Mouse (Mus musculus): ENCODE results near the gene Myo5c. TPM values are rescaled to one million over a fixed set of nuclear protein-coding genes. Genes with fewer than 3 reads are reported as not detected.

Gene Myo5c
- polyA plus RNA-seq, 2 experiments, result 0.41 to 0.52 TPM

DNA sequence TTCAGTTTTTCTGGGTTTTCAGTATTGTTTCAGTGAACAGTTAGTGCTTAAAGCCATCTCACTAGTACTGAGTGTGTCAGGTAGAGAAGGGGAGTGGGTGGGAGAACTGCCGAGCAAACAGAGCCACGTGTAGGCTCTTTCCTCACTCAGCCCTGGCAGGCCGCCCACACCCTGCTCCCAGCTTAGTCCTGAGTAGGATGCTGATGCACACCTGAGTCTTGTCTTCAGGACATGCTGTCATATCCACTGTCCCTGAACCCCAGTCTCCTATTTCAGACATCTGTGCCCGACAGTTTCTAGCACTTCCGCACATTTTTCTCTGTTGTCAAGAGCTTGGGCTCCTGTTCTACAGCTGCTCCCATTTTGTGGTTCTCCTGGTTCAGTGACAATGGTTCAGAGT is 11.9 kb upstream of the Myo5c start:
- H3K4me1 ChIP-seq (replicated peaks; ENCODE audit: control insufficient read depth in 2 of 2, insufficient read depth in 2 of 2, low read length in 1 of 2), result 0 out of 4 replicates have a peak, but pooled peaks cover 0 to 2% of the 10 kb centered on the region in 2 experiments
- TF ChIP-seq CTCF (IDR thresholded peaks at IDR 0.05; ENCODE audit: low read depth) (no peak), EP300 (IDR thresholded peaks at IDR 0.05; ENCODE audit: low read depth) (no peak)
- H3K9me3 ChIP-seq (ENCODE audit: control insufficient read depth, low read length), result no peaks in the 10 kb centered on the region
- ATAC-seq (ENCODE audit: insufficient read depth) (no peak), DNase-seq (ENCODE audit: low read depth in 3 of 3, low spot score in 3 of 3) (no peak)
- 60% methylated on average over 5 of the region's 5 CpGs for WGBS (ENCODE audit: insufficient replicate concordance)
- no peak overlapping the region for H3K9ac ChIP-seq (replicated peaks)
- H3K27ac ChIP-seq, result no peak overlapping the region
- H3K4me3 ChIP-seq (ENCODE audit: insufficient read depth in 1 of 2, low read depth in 2 of 2, low read length in 2 of 2), result no peak overlapping the region
- H3K36me3 ChIP-seq (replicated peaks; ENCODE audit: control insufficient read depth, insufficient read depth, low read depth), result no peaks in the 10 kb centered on the region
- no peaks in the 10 kb centered on the region for H3K27me3 ChIP-seq (ENCODE audit: control insufficient read depth, insufficient read depth, low read length)
- H3K4me2 ChIP-seq (ENCODE audit: low read depth), result no peak overlapping the region

GRCm38 (mm10) chr9:75221420-75222287 is 10.2 kb upstream of the Myo5c start:
- H3K27ac ChIP-seq, result no peak overlapping the region
- 32% methylated on average over 10 of the region's 10 CpGs for WGBS (ENCODE audit: insufficient replicate concordance)
- no peak overlapping the region for H3K4me3 ChIP-seq (ENCODE audit: insufficient read depth in 1 of 2, low read depth in 2 of 2, low read length in 2 of 2)
- no peak for TF ChIP-seq CTCF (IDR thresholded peaks at IDR 0.05; ENCODE audit: low read depth)
- no peak for TF ChIP-seq EP300 (IDR thresholded peaks at IDR 0.05; ENCODE audit: low read depth)
- DNase-seq (ENCODE audit: low read depth in 3 of 3, low spot score in 3 of 3) (no peak), ATAC-seq (ENCODE audit: insufficient read depth) (peak; percentile 51; the same call in 1 of the 2 replicates)
- H3K27me3 ChIP-seq (ENCODE audit: control insufficient read depth, insufficient read depth, low read length), result no peaks in the 10 kb centered on the region
- no peak overlapping the region for H3K4me2 ChIP-seq (ENCODE audit: low read depth)
- no peaks in the 10 kb centered on the region for H3K9me3 ChIP-seq (ENCODE audit: control insufficient read depth, low read length)
- H3K9ac ChIP-seq (replicated peaks), result no peak overlapping the region
- H3K4me1 ChIP-seq (replicated peaks; ENCODE audit: control insufficient read depth in 2 of 2, insufficient read depth in 2 of 2, low read length in 1 of 2), result no peaks in the 10 kb centered on the region
- H3K36me3 ChIP-seq (replicated peaks; ENCODE audit: control insufficient read depth, insufficient read depth, low read depth), result no peaks in the 10 kb centered on the region

GRCm38 (mm10) chr9:75232860-75233259 is 1.0 kb downstream of the Myo5c start:
- H3K4me1 ChIP-seq (replicated peaks; ENCODE audit: control insufficient read depth in 2 of 2, insufficient read depth in 2 of 2, low read length in 1 of 2), result no peaks in the 10 kb centered on the region; a peak in 1 of 4 replicates
- H3K4me3 ChIP-seq (ENCODE audit: insufficient read depth in 1 of 2, low read depth in 2 of 2, low read length in 2 of 2), result no peak overlapping the region
- 38% methylated on average over 8 of the region's 8 CpGs for WGBS (ENCODE audit: insufficient replicate concordance)

GRCm38 (mm10) chr9:75234271-75234741 is 2.5 kb downstream of the Myo5c start:
- Histone ChIP-seq H3K4me3 (ENCODE audit: insufficient read depth in 1 of 2, low read depth in 2 of 2, low read length in 2 of 2) (no peak overlapping the region), H3K4me2 (ENCODE audit: low read depth) (no peak overlapping the region)
- no peak for DNase-seq (ENCODE audit: low read depth in 3 of 3, low spot score in 3 of 3)

More at GRCm38 (mm10) chr9:75232860-75233259, 1.0 kb downstream of the Myo5c start:
- Histone ChIP-seq H3K4me2 (ENCODE audit: low read depth) (no peak overlapping the region), H3K27ac (no peak overlapping the region), H3K36me3 (replicated peaks; ENCODE audit: control insufficient read depth, insufficient read depth, low read depth) (no peaks in the 10 kb centered on the region), H3K9me3 (ENCODE audit: control insufficient read depth, low read length) (no peaks in the 10 kb centered on the region), H3K27me3 (ENCODE audit: control insufficient read depth, insufficient read depth, low read length) (peaks cover 15% of the 10 kb centered on the region), H3K9ac (replicated peaks) (no peak overlapping the region)
- DNase-seq (ENCODE audit: low read depth in 3 of 3, low spot score in 3 of 3), result no peak
- TF ChIP-seq EP300 (IDR thresholded peaks at IDR 0.05; ENCODE audit: low read depth) (no peak), CTCF (IDR thresholded peaks at IDR 0.05; ENCODE audit: low read depth) (no peak)
- ATAC-seq (ENCODE audit: insufficient read depth), result no peak

DNA sequence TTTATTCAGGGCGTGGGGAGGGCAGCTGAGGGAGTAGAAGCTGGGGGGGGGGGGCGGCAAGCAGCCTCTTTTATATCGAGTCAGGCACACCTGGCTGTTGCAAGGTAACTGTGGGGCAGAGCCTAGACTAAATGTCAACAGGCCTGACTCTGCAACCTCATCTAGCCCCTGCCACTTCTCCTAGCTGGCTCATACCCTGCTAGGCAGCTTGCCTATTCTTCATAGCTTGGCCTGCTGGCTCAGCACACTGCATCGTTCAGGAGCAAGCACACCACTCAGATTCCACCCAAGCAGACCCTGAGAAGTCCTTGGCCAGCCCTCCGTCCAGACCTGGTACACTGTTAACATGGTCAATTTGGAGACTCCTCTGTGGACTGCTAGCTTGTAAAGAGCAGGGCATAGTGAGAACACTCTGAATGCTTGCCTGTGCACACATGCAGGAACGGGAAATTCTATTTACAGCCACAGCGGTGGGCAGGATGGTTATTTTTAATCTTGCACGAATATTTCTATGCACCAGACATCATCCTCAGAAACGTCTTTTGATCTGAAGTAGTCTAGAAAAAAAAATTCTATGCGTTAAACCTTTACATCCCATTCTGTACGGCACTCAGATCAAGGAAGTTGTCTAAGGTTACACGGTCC is 3.3 kb downstream of the Myo5c start:
- Histone ChIP-seq H3K4me3 (ENCODE audit: insufficient read depth in 1 of 2, low read depth in 2 of 2, low read length in 2 of 2) (no peak overlapping the region), H3K4me1 (replicated peaks; ENCODE audit: control insufficient read depth in 2 of 2, insufficient read depth in 2 of 2, low read length in 1 of 2) (no peaks in the 10 kb centered on the region; a peak in 1 of 4 replicates), H3K27me3 (ENCODE audit: control insufficient read depth, insufficient read depth, low read length) (peaks cover 15% of the 10 kb centered on the region), H3K9ac (replicated peaks) (no peak overlapping the region), H3K9me3 (ENCODE audit: control insufficient read depth, low read length) (no peaks in the 10 kb centered on the region), H3K4me2 (ENCODE audit: low read depth) (no peak overlapping the region), H3K36me3 (replicated peaks; ENCODE audit: control insufficient read depth, insufficient read depth, low read depth) (no peaks in the 10 kb centered on the region), H3K27ac (no peak overlapping the region)
- no peak for ATAC-seq (ENCODE audit: insufficient read depth)
- DNase-seq (ENCODE audit: low read depth in 3 of 3, low spot score in 3 of 3), result no peak
- TF ChIP-seq CTCF (IDR thresholded peaks at IDR 0.05; ENCODE audit: low read depth), result no peak
- 63% methylated on average over 12 of the region's 12 CpGs for WGBS (ENCODE audit: insufficient replicate concordance)

More at GRCm38 (mm10) chr9:75234271-75234741, 2.5 kb downstream of the Myo5c start:
- Histone ChIP-seq H3K27me3 (ENCODE audit: control insufficient read depth, insufficient read depth, low read length) (peaks cover 15% of the 10 kb centered on the region), H3K4me1 (replicated peaks; ENCODE audit: control insufficient read depth in 2 of 2, insufficient read depth in 2 of 2, low read length in 1 of 2) (no peaks in the 10 kb centered on the region; a peak in 1 of 4 replicates), H3K36me3 (replicated peaks; ENCODE audit: control insufficient read depth, insufficient read depth, low read depth) (no peaks in the 10 kb centered on the region), H3K9me3 (ENCODE audit: control insufficient read depth, low read length) (no peaks in the 10 kb centered on the region), H3K9ac (replicated peaks) (no peak overlapping the region), H3K27ac (no peak overlapping the region)
- no peak for TF ChIP-seq EP300 (IDR thresholded peaks at IDR 0.05; ENCODE audit: low read depth)
- TF ChIP-seq CTCF (IDR thresholded peaks at IDR 0.05; ENCODE audit: low read depth), result no peak
- no peak for ATAC-seq (ENCODE audit: insufficient read depth)
- WGBS (ENCODE audit: insufficient replicate concordance), result 33% methylated on average over 7 of the region's 7 CpGs
